Mouse (Mus musculus) CD4-positive, CD25-positive, alpha-beta regulatory T cell, adult 4 months (primary cell): Measurements from ENCODE around the gene Prr12. TPM values are rescaled to one million over a fixed set of nuclear protein-coding genes. Genes with fewer than 3 reads are reported as not detected.
"Not testable (repeated sequence)": the region's sequence is repeated elsewhere in the genome, so short reads cannot be mapped to it uniquely, and the experiment has no call there.

Experiments
- ATAC-seq: one replicate; pipeline ENCODE4 v1.8.0; 2017
- polyA plus RNA-seq, 2 experiments: library from polyadenylated mRNA; unstranded; fragments of 100-300 nt; shearing (Covaris generic); gene quantifications; one replicate each; pipeline ENCODE4 v1.2.1; 2017

The Prr12 gene
- polyA plus RNA-seq, 2 experiments from 2014 or later = 10.8 to 10.9 TPM

DNA sequence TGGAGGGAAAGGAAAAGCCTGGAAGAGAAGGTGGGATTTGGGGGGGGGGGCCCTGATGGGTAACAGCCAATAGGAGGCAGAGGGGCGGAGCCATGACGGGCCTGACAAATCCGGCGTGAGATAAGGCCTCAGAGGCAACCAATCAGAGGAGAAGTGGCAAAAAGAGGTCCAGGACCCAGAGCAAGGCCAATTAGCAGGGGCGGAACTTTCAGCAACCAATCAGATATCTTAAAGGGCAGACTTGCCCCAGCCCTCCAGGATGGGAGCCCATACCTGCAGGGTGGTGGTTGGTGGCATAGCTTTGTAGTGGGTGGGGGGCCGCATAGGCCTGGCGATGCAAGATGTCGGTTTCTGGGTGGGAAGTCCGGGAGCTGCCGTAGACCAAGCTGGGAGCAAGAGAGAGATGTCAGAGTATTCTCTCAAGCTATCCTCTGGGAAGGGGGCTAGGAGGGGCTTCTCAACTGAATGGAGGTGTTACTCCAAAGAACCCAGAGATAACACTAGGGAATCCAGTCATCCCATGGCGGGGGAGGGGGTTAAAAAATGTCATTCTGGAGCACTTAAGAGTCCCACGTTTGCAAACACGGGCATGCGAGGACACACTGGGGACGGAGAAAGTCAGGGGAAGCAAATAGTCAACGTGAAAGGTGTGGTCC, 1.6 kb downstream of the Prr12 start:
- no peak for ATAC-seq

DNA sequence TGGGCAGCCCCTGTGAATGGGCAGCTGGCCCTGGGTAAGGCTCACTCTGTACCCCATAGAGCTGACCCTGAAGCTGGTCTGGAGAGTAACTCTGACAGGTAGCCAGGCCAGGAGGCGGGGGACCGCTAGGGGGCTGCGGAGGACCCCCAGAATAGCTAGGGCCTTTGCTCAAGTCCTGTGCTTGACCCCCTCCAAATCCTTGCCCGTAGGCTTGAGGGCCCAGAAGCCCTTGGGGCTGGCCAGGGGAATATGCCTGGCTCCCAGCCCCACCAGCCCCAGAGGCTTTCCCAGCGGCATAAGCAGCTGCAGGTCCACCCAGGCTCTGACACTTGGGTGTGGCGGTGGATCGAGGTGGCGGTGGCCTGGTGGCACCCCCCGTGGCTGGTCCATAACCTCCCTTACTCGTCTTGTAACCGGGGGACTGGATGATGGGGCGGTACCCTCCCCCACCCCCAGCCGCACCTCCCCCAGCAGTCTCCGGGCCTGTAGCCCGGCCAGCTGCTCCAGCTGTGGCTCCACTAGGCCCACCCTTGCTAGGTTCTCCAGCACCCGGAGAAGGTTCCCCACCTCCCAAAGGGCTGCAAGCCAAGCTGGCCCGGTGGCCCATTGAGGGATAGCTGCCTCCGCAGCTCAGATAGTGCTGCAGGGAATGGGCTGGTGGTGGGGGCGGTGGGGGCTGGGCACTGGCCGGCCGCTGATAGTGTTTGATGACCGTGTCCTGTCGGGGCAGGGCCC, 3.6 kb downstream of the Prr12 start:
- ATAC-seq = no peak

DNA sequence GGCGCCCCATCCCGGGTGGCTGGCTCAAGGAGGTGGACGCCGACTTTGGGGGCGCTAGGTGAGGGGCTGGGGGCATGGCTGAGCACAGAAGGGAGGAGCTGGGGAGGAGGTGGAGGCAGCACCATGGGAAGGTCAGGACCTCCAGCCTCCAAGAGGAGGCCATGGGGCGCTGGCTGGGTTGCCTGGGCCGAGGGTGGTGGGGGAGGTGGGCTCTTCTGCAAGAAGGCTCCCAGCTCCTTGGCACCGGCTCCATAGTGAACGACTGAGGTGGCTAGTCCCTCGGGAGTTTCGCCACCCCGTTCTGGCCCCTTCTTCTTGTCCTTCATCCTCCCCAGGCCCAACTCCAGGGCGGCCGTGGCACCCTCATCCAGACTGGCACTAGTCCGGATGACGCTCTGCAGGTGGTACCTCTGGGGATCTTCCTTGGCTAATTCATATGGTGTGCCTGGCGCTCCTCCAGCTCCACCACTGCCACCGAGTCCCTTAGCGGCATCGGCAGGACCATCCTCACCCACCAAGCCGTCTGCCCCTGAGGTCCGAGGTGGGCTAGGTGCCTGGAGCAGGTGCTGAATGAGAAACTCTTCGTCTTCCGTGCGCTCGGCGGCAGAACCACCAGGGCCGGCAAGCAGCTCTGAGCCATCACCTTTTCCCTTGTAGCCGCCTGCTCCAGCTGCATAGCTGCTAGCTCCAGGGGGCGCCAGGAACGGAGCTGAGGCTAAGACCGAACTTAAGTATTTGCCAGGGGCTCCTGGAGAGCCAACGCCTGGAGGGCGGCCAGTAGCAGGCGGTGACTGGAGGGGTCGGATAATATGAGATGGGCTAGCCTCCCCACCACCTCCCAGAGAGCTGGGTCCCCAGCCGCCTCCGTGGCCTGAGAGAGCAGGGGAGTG, 4.4 kb downstream of the Prr12 start:
- ATAC-seq = no peak

DNA sequence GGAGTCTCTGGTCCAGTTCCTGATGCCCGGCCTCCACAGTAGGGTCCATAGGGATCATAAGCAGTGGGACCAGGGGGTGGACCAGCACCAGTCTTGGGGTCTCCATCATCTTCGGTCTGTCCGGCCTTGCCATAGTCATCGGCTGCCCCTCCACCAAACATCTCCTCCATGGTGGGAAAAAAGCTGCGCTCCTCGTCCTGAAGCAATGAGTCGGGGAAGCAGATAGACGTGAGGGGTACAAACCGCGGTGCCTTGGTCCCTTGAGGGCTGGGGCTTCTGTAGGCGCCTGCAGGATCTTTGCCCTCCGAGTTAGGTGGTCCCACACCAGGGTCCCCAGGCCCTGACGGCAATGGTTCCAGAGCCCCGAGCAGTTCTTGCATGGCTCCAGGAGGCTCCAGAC, 5.2 kb downstream of the Prr12 start:
- no peak for ATAC-seq

DNA sequence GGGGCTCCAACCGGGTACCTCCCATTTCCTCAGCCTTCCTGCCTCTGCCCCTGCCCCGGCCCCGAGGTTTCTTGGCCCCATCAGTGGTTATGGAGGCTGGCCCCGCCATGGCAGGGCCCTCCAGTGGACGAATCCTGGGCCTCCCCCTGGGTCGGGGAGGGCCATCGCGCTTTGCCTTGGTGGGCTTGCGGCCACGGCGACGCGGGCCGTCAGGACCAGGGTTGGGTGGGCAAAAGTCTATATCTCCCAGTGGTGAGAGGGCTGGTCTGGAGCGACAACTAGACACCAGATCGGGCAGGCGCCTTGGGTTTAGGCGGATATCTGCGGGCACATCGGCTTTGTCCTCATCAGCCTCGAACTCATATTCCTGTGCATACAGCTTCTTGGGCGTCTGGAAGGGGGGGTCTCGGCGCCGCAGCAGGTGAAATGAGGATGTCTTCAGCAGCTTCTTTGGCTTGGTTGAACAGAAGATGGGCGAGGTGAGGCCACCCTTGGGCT, 5.8 kb downstream of the Prr12 start:
- ATAC-seq = no peak

DNA sequence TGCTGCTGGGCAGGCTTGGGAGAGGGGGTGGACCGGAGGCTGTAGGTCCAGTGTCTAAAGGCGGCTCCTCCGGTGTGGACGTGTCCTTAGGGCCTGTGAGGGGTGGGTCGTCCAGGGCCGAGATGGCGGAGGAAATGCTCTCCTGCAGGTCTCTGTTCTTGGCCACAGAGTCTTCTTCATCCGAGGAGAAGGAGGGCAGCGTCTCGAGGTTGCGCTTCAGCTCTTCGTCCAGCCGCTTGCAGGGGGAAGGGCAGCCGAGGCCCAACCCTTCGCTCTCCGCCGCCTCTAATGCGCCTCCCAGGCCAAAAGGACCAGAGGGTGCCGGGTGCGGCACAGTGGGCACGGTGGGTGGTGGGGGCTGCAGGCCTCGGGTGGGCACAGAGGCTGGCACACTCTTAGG, 6.9 kb downstream of the Prr12 start:
- ATAC-seq = no peak

DNA sequence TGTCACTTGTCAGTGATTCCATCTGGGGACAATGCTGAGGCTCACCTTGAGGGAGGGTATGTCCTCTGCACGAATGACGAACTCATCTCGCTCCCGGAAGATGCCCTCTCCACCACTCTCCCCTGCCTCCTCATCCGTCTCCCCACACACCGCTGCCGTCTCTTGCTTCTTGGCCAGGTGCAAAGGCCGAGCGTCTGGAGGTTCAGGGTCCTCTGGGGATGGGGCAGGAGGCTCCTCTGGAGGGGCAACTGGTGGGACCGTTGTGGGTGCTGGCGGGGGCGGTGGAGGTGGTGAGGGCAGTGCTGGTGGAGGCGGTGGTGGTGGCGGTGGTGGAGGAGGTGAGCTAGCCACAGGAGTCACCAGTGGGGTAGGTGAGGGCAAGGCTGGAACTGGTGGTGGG, 9.4 kb downstream of the Prr12 start:
- ATAC-seq = no peak

DNA sequence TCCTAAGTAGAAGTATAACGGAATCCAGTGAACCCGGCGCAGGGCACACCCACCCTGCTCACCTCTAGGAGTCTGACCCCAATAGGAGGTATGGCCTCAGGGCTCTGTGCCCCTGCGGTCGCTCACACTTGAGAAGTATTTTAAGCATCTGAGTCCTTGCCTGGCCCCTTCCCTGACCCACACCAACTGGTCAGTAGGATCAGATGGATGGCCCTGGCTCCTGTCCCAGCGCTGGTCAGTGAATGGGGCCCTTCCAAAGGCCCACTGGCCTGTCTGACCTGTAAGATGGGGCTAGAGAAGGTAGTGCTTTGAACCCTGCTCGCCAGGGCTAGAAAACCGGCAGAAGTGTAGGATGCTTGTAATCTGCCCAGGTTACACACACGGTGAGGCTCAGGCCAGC, 11.8 kb downstream of the Prr12 start:
- no peak for ATAC-seq

DNA sequence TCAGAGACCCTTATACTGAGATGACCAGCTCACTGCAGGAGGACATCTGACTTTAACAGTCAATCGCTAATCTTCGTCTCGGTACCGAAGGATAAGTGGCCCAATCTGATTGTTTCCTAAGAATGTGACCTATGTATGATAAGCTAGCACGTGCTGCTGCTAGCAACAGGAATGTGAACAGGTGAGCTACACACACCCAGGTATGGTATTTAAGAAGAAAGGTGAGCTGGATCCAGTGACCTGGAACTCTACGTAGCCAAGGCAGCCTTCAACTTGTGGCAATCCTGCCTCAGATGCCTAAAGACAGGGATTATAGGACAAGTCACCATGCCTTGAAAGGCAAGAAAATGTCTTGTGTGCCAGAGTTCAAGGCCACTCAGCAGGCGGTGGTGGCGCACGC, 14.3 kb downstream of the Prr12 start:
- no peak for ATAC-seq

DNA sequence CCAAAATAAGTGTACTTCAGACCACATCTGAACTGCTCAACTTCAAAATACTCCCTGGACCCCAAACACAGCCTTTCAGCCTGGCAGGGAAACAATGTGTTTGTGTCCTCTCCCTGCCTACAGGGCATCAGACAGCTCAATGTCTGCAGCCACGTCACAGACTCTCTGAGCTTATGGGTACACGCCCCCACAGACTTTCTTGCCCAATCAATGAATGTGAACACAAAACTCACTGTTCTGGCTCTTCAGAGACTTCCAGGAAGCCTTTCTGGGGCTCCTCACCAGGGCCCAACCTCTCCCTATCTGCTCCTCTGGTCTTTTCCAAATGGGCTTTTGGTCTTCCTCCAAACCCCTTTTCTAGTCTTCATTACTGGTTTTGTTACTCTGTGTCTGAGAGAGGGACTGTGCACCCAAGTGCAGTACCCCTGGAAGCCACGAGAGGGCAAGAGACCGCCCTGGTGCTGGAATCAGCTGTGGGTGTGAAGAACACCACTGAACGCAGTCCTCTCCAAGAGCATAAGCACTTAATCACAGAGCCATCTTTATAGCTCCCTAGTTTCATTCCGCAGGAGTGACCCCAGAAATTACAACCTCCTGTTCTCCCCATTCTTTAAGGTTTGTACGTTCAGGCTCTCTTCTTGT, 14.8 kb downstream of the Prr12 start:
- ATAC-seq = peak; percentile 77

DNA sequence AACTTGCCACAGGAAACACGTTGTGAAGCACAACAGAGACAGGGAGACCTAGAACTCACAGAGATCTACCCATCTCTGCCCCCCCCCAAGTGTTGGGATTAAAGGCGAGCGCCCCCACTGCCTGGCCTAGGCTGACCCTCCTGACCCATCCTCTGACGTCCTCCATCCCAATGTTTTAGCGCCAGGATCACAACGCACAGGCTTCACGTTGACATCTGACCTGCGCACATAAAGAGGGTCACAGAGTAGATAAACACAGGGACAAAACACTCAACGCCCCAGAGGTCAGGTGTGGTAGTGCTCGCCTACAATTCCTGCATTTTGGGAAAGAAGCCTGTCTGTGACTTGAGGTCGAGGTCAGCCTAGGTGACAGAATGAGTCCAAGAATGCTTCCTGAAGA, 16.0 kb downstream of the Prr12 start:
- no peak for ATAC-seq

DNA sequence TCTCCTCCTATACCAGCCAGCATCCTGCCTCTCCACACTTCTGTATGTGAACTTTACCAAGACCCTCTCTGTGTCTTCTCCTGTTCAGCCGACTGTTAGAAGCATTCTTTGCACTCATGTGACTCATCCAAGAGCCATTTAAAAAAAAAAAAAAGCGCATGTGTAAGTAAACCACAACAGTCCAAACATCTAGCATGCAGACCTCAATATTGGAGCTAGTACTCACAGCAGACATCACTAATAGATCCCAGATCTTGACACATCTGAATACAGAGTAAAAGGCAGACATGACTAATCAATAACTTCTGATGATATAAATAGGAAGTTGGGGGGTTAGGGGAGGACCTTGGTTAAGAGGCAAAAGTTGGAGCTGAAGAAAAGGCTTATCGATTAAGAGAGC, 17.1 kb downstream of the Prr12 start:
- no peak for ATAC-seq

DNA sequence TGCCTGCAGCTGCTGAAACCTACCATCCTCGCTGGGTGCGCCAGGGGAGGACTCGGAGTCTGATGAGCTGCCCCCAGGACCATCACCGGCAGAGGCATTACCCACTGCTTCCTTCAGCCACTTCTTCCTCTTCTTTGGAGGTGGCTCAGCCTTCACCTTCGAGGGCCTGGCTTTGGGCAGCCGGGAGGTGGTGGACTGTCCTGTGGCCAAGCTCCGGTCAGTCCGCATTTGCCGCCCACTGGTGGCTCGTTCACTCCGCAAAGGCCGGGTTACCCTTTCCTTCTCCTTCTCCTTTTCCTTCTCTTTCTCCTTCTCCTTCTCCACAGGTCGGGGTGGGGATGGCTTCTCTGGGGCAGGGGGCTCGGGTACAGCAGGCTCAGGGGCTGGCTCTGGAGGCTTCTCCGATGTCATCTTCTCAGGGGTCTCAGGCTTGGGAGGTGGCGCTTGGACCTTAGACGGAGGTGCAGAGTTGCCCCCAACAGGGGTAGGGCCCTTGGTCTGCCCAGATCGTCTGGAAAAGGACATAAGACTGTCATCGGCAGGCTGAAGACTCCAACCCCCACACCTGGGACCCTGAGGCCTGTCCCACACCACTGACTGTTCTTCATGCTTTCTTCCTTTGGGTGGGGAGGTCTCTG, 18.8 kb downstream of the Prr12 start:
- ATAC-seq = no peak

DNA sequence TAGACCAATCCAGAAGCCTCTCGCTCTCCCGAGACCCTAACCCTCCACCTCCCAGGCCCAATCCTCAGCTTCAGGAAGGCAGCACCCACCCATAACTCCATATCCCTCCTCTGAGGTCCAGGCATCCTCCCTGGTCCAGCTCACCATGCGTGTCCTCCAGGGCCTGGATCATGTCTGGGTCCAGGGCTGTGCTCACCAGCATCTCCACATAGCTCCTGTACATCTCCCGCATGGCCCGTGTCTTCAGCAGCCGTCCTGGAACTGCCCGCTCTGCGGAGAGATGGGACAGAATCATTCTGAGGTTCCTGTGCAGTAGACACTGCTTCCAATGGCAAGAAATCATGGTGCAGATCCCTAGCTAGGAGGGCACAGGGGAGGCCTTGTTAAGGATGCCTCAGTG, 21.8 kb downstream of the Prr12 start:
- ATAC-seq = no peak

DNA sequence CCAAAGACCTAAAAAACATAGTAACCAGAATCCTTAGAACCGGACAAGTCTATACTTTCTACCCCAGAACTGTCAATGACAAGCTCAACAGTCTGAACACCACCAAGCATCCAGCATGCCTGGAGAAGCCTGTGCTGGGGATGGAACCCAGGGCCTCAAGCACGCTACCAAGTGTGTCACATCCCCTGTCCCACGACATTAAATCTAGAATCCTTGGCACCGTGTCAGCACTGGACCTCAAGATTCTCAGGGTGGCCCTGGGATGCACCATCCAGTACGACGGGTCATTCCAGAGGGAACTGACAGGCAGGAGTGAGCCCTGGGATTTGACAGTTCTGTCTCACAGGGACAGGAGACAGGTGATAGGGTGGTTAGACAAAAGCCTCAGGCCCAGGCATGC, 22.7 kb downstream of the Prr12 start:
- no peak for ATAC-seq

DNA sequence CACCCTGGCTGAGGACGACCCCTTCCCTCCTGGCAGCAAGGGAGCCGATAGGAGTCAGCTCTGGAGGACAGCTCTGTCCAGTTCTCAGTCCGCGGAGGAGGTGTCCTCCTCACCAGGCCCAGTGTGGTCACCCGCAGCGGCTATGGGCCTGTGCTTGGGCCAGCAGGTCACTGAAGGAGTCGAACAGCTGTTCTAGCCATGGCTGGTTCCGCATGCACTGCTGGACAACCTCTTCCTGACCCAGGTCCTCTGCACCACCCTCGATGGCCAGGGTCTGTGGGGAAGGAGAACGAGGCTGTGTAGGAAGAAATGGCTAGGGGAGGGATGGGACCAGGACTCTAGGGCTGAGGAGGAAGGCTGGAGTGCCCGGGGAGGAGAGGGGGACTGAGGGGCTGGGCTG, 24.3 kb downstream of the Prr12 start:
- no peak for ATAC-seq

DNA sequence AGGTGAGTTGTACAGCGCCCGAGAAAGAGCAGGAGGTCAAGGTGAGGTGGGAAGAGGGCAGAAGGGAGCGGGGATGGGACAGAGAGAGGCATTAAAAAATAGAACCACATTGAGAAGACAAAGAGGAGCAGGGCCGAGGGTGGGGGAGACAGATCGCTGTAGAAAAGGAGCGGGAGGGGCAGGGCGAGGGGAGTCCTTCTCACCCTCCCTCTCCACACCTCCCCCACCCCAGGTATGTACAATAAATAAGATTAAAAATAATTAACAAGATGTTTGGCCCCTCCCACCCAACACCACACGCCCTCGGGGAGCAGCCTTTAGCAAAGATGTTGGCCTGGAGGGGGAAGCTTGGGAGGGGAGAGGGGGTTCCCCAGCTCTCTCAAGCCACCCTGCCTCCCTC, 24.9 kb downstream of the Prr12 start:
- ATAC-seq = no peak

DNA sequence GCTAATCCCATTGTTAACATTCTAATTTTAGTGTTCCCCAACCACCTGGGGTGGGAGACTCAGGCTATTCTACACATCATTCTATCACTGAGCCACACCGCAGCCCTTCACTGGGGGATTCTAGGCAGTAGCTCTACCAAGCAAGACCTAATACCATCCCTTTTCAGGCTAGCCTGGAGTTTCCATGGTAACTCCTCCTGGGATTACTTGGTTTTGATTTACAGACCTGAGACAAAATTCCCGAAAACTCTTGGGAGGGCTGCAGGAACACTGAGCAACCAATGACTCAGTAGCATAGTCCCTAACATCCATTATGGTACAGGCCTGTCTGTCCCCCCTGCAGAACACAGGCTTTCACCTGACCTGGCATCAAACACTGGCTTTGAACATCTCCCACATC, 26.4 kb downstream of the Prr12 start:
- ATAC-seq = no peak

DNA sequence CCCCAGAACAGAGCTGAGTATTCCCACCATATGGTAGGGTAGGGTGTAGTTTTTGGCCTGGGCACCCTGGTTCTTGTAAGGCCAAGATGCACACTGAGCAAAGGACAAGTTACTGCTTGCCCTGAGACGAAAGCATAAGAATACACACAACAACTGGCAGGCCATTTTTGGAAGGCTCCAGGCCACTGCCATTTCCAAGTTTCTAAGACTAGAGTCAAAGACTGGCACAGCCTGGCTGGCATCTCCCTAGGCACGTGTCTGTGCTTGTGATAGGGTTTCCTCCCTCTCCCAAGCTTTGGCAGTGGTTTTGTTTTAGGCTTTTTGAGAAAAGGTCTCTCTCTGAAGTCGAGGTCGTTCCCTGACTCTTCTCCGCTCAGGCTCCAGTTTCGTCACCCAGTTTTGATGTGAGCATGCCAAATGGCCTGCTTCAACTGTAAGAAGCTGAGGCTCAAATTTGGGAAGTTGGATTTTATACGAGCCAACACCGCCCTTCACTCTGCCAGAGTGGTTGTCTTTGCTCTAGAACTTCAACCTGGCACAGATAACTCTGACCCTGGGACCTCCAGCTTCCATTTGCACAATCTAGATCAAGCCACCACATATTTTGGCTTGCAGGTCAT, 27.0 kb downstream of the Prr12 start:
- ATAC-seq = no peak

DNA sequence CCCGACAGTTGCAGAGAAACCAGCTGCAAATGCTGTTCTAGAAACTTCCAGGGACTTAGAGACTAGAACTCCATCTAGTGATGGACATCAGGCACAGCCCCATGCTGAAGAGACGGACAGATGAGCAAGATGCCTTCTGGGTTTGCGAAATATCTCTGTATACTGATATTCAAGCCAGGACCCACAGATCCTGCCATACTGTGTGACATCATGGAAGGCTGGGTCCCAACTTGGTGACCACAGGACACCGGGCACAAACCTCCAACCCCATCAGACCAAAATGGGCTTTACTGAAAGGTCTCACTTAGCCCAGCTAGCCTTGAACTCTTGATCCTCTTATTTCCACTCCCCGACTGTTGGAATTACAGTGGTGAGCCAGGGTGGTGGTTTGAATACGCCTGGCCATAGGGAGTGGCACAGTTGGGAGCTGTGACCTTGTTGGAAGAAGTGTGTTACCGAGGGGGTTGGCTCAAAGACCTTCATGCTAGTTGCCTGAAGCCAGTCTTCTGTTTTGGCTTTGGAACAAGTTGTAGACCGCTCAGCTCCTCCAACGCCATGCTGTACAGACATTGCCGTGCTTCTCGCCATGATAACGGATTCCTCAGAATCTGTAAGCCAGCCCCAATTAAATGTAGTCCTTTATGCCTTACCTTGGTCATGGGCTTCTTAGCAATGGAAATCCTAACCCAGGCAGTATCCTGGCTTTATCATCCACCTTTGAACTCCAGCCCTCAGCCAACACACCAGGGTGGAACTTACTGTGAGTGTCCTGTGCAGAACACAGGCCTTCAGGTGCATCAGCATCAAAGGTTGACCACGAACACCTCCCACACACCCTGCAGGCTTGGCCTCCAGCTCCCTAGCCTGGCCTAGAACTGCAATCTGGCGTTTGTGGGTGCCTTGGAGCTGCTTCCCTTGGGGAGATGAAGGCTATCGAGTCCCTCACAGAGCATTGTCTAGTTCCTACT, 28.1 kb downstream of the Prr12 start:
- ATAC-seq = peak; percentile 28

DNA sequence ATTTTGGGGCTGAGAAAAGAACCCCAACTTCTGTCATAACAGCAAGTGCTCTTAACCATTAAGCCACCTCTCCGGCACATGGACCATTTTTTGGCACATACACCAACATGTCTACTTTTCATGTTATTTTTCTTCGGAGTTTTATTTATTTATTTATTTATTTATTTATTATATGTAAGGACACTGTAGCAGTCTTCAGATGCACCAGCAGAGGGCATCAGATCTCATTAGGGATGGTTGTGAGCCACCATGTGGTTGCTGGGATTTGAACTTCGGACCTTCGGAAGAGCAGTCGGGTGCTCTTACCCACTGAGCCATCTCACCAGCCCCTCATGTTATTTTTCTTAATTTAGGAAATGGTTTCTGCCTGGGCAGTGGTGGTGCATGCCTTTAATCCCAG, 29.0 kb downstream of the Prr12 start:
- ATAC-seq = not testable (repeated sequence)
